ENCODE assay signal across 8 mouse cellular contexts in the genomic region with DNA sequence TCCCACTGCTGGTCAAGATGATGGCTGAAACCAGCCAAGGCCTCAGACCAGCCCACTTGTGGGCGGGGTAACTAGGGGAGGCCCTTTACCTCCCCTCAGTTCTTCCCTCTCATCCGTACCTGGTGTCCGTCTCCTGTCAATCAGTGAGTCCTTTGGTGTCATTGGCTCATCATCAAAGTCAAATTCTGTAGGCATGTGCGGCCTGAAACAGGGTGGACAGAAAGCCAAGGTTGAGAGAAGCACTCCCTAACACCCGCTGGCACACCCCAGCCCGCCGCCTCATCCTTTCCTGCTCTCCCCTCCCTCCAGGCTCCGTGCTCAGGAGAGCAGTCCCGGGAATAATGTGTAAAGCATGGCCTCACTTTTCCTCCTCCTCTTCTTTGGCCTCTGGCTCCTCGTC. TPM values are rescaled to one million over a fixed set of nuclear protein-coding genes. Genes with fewer than 3 reads are reported as not detected.
DNase-seq lines count a peak whose midpoint lies in the region; ATAC-seq and TF ChIP-seq lines count a peak whose summit lies in the region.

No protein-coding gene starts in this region.

- peaks cover 48% of the 10 kb centered on the region for H3K36me3 ChIP-seq in forebrain, embryonic 10.5 days (replicated peaks)
- H3K36me3 ChIP-seq in lung, embryonic 14.5 days (ENCODE audit: insufficient read depth): peaks cover 47% of the 10 kb centered on the region

- peak overlapping the region; percentile 87 for H3K4me2 ChIP-seq in lung, embryonic 14.5 days

- peaks cover 33% of the 10 kb centered on the region for H3K4me1 ChIP-seq in bone marrow macrophage, adult 2 months (ENCODE audit: control insufficient read depth, insufficient read depth, low read length)
- H3K4me1 ChIP-seq in forebrain, embryonic 10.5 days: peaks cover 72% of the 10 kb centered on the region
- H3K4me1 ChIP-seq in lung, embryonic 14.5 days (ENCODE audit: insufficient read depth): peaks cover 5% of the 10 kb centered on the region
- H3K4me1 ChIP-seq in olfactory bulb, adult 2 months (ENCODE audit: control insufficient read depth, insufficient read depth, low read length): peaks cover 54% of the 10 kb centered on the region

- H3K9ac ChIP-seq in lung, embryonic 14.5 days: peak overlapping the region; percentile 88

- H3K27ac ChIP-seq in bone marrow macrophage, adult 2 months (ENCODE audit: insufficient read depth, low read depth, low read length): peak overlapping the region; percentile 84
- peak overlapping the region; percentile 100 for H3K27ac ChIP-seq in forebrain, embryonic 10.5 days
- peak overlapping the region; percentile 97 for H3K27ac ChIP-seq in lung, embryonic 14.5 days (ENCODE audit: low read depth)
- H3K27ac ChIP-seq in olfactory bulb, adult 2 months (ENCODE audit: insufficient read depth, low read depth, low read length): peak overlapping the region; percentile 94

- H3K27me3 ChIP-seq in forebrain, embryonic 10.5 days (ENCODE audit: poor library complexity, severe bottlenecking): no peaks in the 10 kb centered on the region
- no peaks in the 10 kb centered on the region for H3K27me3 ChIP-seq in lung, embryonic 14.5 days (ENCODE audit: insufficient read depth, low read length)

- peak overlapping the region; percentile 74 for H3K4me3 ChIP-seq in bone marrow macrophage, adult 2 months (ENCODE audit: insufficient read depth, low read length)
- peak overlapping the region; percentile 76 for H3K4me3 ChIP-seq in forebrain, embryonic 10.5 days
- H3K4me3 ChIP-seq in lung, embryonic 14.5 days (ENCODE audit: low read depth, low read length): peak overlapping the region; percentile 73
- peak overlapping the region; percentile 91 for H3K4me3 ChIP-seq in olfactory bulb, adult 2 months (ENCODE audit: insufficient read depth, low read depth, low read length)

- no peak for ATAC-seq in CD4-positive, CD25-positive, alpha-beta regulatory T cell, adult 4 months
- ATAC-seq in lung, embryonic 14.5 days (ENCODE audit: insufficient read depth): peak; percentile 14; the same call in 1 of the 2 replicates

- H3K9me3 ChIP-seq in forebrain, embryonic 10.5 days: no peaks in the 10 kb centered on the region
- H3K9me3 ChIP-seq in lung, embryonic 14.5 days (ENCODE audit: low read depth, low read length): no peaks in the 10 kb centered on the region

- peak; percentile 38 for DNase-seq in CD4-positive, CD25-positive, alpha-beta regulatory T cell, adult 2 months (ENCODE audit: low read depth, low spot score)
- DNase-seq in forebrain, embryonic 10.5 days (ENCODE audit: extremely low spot score, low spot score): no peak
- peak; percentile 67 for DNase-seq in kidney, adult 18-20 months
- DNase-seq in lung, embryonic 14.5 days: peak; percentile 72
- DNase-seq in gastrocnemius, adult 8-10 months (ENCODE audit: low spot score in 2 of 2): no peak

- 2% methylated on average over 10 of the region's 10 CpGs for WGBS in forebrain, embryonic 10.5 days
- WGBS in lung, embryonic 14.5 days: 0% methylated on average over 10 of the region's 10 CpGs
- 1% methylated on average over 10 of the region's 10 CpGs for WGBS in olfactory bulb, adult 2 months

- no peak for TF ChIP-seq POLR2A in bone marrow macrophage, adult 2 months (IDR thresholded peaks at IDR 0.05; ENCODE audit: borderline replicate concordance, low read depth, low read length)
- TF ChIP-seq POLR2A in olfactory bulb, adult 2 months (IDR thresholded peaks at IDR 0.05; ENCODE audit: insufficient read depth, low read depth, low read length): no peak

- TF ChIP-seq CTCF in bone marrow macrophage, adult 2 months (IDR thresholded peaks at IDR 0.05; ENCODE audit: low read depth, low read length): no peak
- TF ChIP-seq CTCF in lung, embryonic 14.5 days (IDR thresholded peaks at IDR 0.05; ENCODE audit: low read depth): no peak
- TF ChIP-seq CTCF in olfactory bulb, adult 2 months (IDR thresholded peaks at IDR 0.05; ENCODE audit: insufficient read depth, low read depth, low read length): no peak

RNA-seq across cellular contexts. Expression of a gene that starts 0.2 kb away (rescaled TPM):
- 1 to 10 TPM; 1.3 to 2.4 TPM for polyA plus RNA-seq in CD4-positive, CD25-positive, alpha-beta regulatory T cell, adult 4 months (2017; shearing (Covaris generic))
- 9.2 and 17.6 TPM in 2 replicates for polyA plus RNA-seq in bone marrow macrophage, adult 2 months (2012; ENCODE audit: insufficient read depth, insufficient read length, missing spikeins)
- polyA plus RNA-seq in forebrain, embryonic 10.5 days (2016; fragmentation: Nextera tagmentation; extraction: Ambion mirVana): not detected in 2 replicates
- 0.85 TPM in 1 of 2 replicates, not detected in the other for polyA plus RNA-seq in lung, embryonic 14.5 days (2014; fragmentation: Nextera tagmentation; extraction: Ambion mirVana)
- polyA plus RNA-seq in olfactory bulb, adult 2 months (2012; ENCODE audit: insufficient read depth, insufficient read length, low replicate concordance, missing spikeins): not detected in 2 replicates
- total RNA-seq in gastrocnemius, adult 8-10 months (2022): under 1 TPM in 1 of 4 experiments, not detected in 3; 0.67 TPM

RNA-seq across cellular contexts. Expression of a gene that starts 1.1 kb away (rescaled TPM):
- 10 to 100 TPM; 49.2 to 70.1 TPM for polyA plus RNA-seq in CD4-positive, CD25-positive, alpha-beta regulatory T cell, adult 4 months (2017; shearing (Covaris generic))
- 20.3 and 22.2 TPM in 2 replicates for polyA plus RNA-seq in bone marrow macrophage, adult 2 months (2012; ENCODE audit: insufficient read depth, insufficient read length, missing spikeins)
- 92.7 and 121 TPM in 2 replicates for polyA plus RNA-seq in forebrain, embryonic 10.5 days (2016; fragmentation: Nextera tagmentation; extraction: Ambion mirVana)
- polyA plus RNA-seq in lung, embryonic 14.5 days (2014; fragmentation: Nextera tagmentation; extraction: Ambion mirVana): 21.9 and 44.5 TPM in 2 replicates
- polyA plus RNA-seq in olfactory bulb, adult 2 months (2012; ENCODE audit: insufficient read depth, insufficient read length, low replicate concordance, missing spikeins): not detected in 2 replicates
- 10 to 100 TPM in 1 of 4 experiments, 1 to 10 TPM in 3; 1.3 to 17.6 (median 5.2) TPM for total RNA-seq in gastrocnemius, adult 8-10 months (2022)

RNA-seq across cellular contexts. Expression of a gene that starts 1.7 kb away (rescaled TPM):
- polyA plus RNA-seq in CD4-positive, CD25-positive, alpha-beta regulatory T cell, adult 4 months (2017; shearing (Covaris generic)): 10 to 100 TPM; 13.7 to 20.9 TPM
- 95.9 and 96.2 TPM in 2 replicates for polyA plus RNA-seq in bone marrow macrophage, adult 2 months (2012; ENCODE audit: insufficient read depth, insufficient read length, missing spikeins)
- 3.3 TPM in 2 replicates for polyA plus RNA-seq in forebrain, embryonic 10.5 days (2016; fragmentation: Nextera tagmentation; extraction: Ambion mirVana)
- 7.7 and 8.0 TPM in 2 replicates for polyA plus RNA-seq in lung, embryonic 14.5 days (2014; fragmentation: Nextera tagmentation; extraction: Ambion mirVana)
- not detected in 2 replicates for polyA plus RNA-seq in olfactory bulb, adult 2 months (2012; ENCODE audit: insufficient read depth, insufficient read length, low replicate concordance, missing spikeins)
- total RNA-seq in gastrocnemius, adult 8-10 months (2022): 10 to 100 TPM; 26.7 to 48.3 (median 34.8) TPM

RNA-seq across cellular contexts. Expression of a gene that starts 4.8 kb away (rescaled TPM):
- polyA plus RNA-seq in CD4-positive, CD25-positive, alpha-beta regulatory T cell, adult 4 months (2017; shearing (Covaris generic)): 10 to 100 TPM; 12.5 to 49.1 TPM
- 31.3 and 44.3 TPM in 2 replicates for polyA plus RNA-seq in bone marrow macrophage, adult 2 months (2012; ENCODE audit: insufficient read depth, insufficient read length, missing spikeins)
- polyA plus RNA-seq in forebrain, embryonic 10.5 days (2016; fragmentation: Nextera tagmentation; extraction: Ambion mirVana): 32.6 and 46.7 TPM in 2 replicates
- polyA plus RNA-seq in lung, embryonic 14.5 days (2014; fragmentation: Nextera tagmentation; extraction: Ambion mirVana): 37.4 and 54.0 TPM in 2 replicates
- not detected in 2 replicates for polyA plus RNA-seq in olfactory bulb, adult 2 months (2012; ENCODE audit: insufficient read depth, insufficient read length, low replicate concordance, missing spikeins)
- 10 to 100 TPM in 3 of 4 experiments, 1 to 10 TPM in 1; 4.0 to 20.7 (median 14.7) TPM for total RNA-seq in gastrocnemius, adult 8-10 months (2022)

RNA-seq across cellular contexts. Expression of a gene that starts 4.9 kb away (rescaled TPM):
- 1 to 10 TPM; 2.6 to 3.3 TPM for polyA plus RNA-seq in CD4-positive, CD25-positive, alpha-beta regulatory T cell, adult 4 months (2017; shearing (Covaris generic))
- 2.8 TPM in 1 of 2 replicates, not detected in the other for polyA plus RNA-seq in bone marrow macrophage, adult 2 months (2012; ENCODE audit: insufficient read depth, insufficient read length, missing spikeins)
- 3.5 and 4.0 TPM in 2 replicates for polyA plus RNA-seq in forebrain, embryonic 10.5 days (2016; fragmentation: Nextera tagmentation; extraction: Ambion mirVana)
- polyA plus RNA-seq in lung, embryonic 14.5 days (2014; fragmentation: Nextera tagmentation; extraction: Ambion mirVana): 4.7 and 5.9 TPM in 2 replicates
- polyA plus RNA-seq in olfactory bulb, adult 2 months (2012; ENCODE audit: insufficient read depth, insufficient read length, low replicate concordance, missing spikeins): not detected in 2 replicates
- under 1 TPM in 3 of 4 experiments, not detected in 1; 0.31 to 0.72 (median 0.65) TPM for total RNA-seq in gastrocnemius, adult 8-10 months (2022)

Comparison
In these comparisons a context has a peak if more than half of its experiments do, and no peak if none do; other contexts are left out.
1. DNase-seq: peak in CD4-positive, CD25-positive, alpha-beta regulatory T cell, adult 2 months (single experiment), kidney, adult 18-20 months (single experiment) and lung, embryonic 14.5 days (single experiment); none in forebrain, embryonic 10.5 days (single experiment) and gastrocnemius, adult 8-10 months (0 of 2).
2. Peak in every context shown above with its lines, with median percentiles within 50 percentile points of each other: H3K27ac ChIP-seq and H3K4me3 ChIP-seq.